Mouse (Mus musculus) liver, adult 2 months (tissue): ENCODE measurements around the gene Fuca2.

Experiments
- CTCF ChIP-seq: fragments of 200-500 bp; IDR thresholded peaks from 2 replicates; pipeline ENCODE4 v1.5.1; 2011; ENCODE audit warnings: low read depth, low read length, control low read depth
- POLR2A ChIP-seq: fragments of 200-500 bp; IDR thresholded peaks from 2 replicates; pipeline ENCODE4 v1.6.1; 2011; ENCODE audit warnings: low read length, control low read depth; ENCODE audit not compliant: insufficient read depth; ENCODE audit errors: extremely low read depth

- TF ChIP-seq CTCF (no peak), POLR2A (no peak)
Observed at GRCm38 (mm10) chr10:13499331-13499730, at the start of gene Fuca2.
